Comparison of ENCODE assay signal across 10 mouse cellular contexts in the genomic region with DNA sequence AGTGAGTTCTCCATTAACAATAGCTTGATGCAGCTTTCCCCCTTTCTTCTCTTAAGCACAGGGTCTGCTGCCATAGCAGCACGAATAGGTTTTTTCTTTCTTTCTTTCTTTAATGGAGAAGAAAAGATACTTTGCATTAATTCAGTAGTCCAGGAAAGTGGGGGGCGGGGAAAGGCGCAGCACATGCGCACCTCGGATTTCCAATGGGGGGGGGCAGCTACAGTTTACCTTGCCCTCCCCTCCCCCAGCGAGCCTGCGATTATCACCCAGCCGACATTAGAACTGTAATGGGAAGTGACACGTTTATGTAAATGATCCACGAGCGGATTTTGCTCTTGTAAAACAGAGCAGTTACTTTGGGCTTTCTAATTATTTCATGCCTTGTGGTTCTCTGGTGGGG.
DNase-seq lines count a peak whose midpoint lies in the region; ATAC-seq lines count a peak whose summit lies in the region.
"Had no signal": no experiment of that assay in that cellular context is flagged by ENCODE, and none has a peak within 500 bp of the region (broad histone marks: within the 10 kb centered on the region; RNA-seq: fewer than 3 reads in every experiment).

No protein-coding gene starts in this region.

- no peak for DNase-seq in heart, adult 8-10 months (ENCODE audit: low spot score)
- DNase-seq in right cerebral cortex, postnatal 4 days, result peak; percentile 69
- DNase-seq in right cerebral cortex, postnatal 36 days (ENCODE audit: low spot score in 2 of 2), result no peak
- DNase-seq in adrenal gland, postnatal 4 days (ENCODE audit: low spot score in 2 of 2), result no peak
- no peak for DNase-seq in frontal cortex, postnatal 25 days (ENCODE audit: low spot score in 2 of 2)
- DNase-seq: gastrocnemius, postnatal 10 days had no signal

- H3K4me1 ChIP-seq in heart, embryonic 12.5 days (replicated peaks), result peaks cover 10% of the 10 kb centered on the region; the same call in 1 of the 2 replicates
- peaks cover 17% of the 10 kb centered on the region for H3K4me1 ChIP-seq in hindbrain, embryonic 16.5 days (ENCODE audit: control insufficient read depth, insufficient read depth, low read depth, low read length)
- 0 out of 2 replicates have a peak, but pooled peaks cover 3% of the 10 kb centered on the region for H3K4me1 ChIP-seq in stomach, embryonic 14.5 days (ENCODE audit: control insufficient read depth, insufficient read depth, low read length)

- H3K27me3 ChIP-seq in heart, embryonic 12.5 days (replicated peaks), result no peaks in the 10 kb centered on the region; the same call in 1 of the 2 replicates
- no peaks in the 10 kb centered on the region for H3K27me3 ChIP-seq in hindbrain, embryonic 16.5 days (replicated peaks; ENCODE audit: control insufficient read depth, insufficient read depth, low read length)
- no peaks in the 10 kb centered on the region for H3K27me3 ChIP-seq in stomach, embryonic 14.5 days (ENCODE audit: control insufficient read depth, insufficient read depth, low read length)

- H3K9me3 ChIP-seq in heart, embryonic 12.5 days (replicated peaks), result no peaks in the 10 kb centered on the region
- H3K9me3 ChIP-seq in hindbrain, embryonic 16.5 days (ENCODE audit: control insufficient read depth, low read length), result no peaks in the 10 kb centered on the region
- no peaks in the 10 kb centered on the region for H3K9me3 ChIP-seq in stomach, embryonic 14.5 days (ENCODE audit: control insufficient read depth, low read depth, low read length)

- H3K4me2 ChIP-seq in heart, embryonic 12.5 days, result peak overlapping the region; percentile 12; the same call in 1 of the 2 replicates
- H3K4me2 ChIP-seq in hindbrain, embryonic 16.5 days (ENCODE audit: low read length), result peak overlapping the region; percentile 55
- 0 out of 2 replicates have a peak overlapping the region, but pooled peaks have one; percentile 7 for H3K4me2 ChIP-seq in stomach, embryonic 14.5 days (replicated peaks; ENCODE audit: low read depth, low read length)

- H3K9ac ChIP-seq in heart, embryonic 12.5 days, result no peak overlapping the region
- H3K9ac ChIP-seq in hindbrain, embryonic 16.5 days (ENCODE audit: low read depth, low read length), result no peak overlapping the region
- H3K9ac ChIP-seq in stomach, embryonic 14.5 days (replicated peaks; ENCODE audit: low read depth, low read length), result no peak overlapping the region

- no peak overlapping the region for H3K4me3 ChIP-seq in heart, embryonic 12.5 days
- peak overlapping the region; percentile 28 for H3K4me3 ChIP-seq in hindbrain, embryonic 16.5 days (ENCODE audit: low read length)
- no peak overlapping the region for H3K4me3 ChIP-seq in stomach, embryonic 14.5 days (ENCODE audit: low read depth, low read length)
- H3K4me3 ChIP-seq: myocyte had no signal

- 42% methylated on average over 11 of the region's 11 CpGs for WGBS in heart, embryonic 12.5 days
- WGBS in hindbrain, embryonic 16.5 days, result 15% methylated on average over 11 of the region's 11 CpGs
- 32% methylated on average over 11 of the region's 11 CpGs for WGBS in stomach, embryonic 14.5 days

- no peaks in the 10 kb centered on the region for H3K36me3 ChIP-seq in heart, embryonic 12.5 days
- no peaks in the 10 kb centered on the region for H3K36me3 ChIP-seq in hindbrain, embryonic 16.5 days (ENCODE audit: control insufficient read depth, insufficient read depth, low read length)
- no peaks in the 10 kb centered on the region for H3K36me3 ChIP-seq in stomach, embryonic 14.5 days (ENCODE audit: control insufficient read depth, insufficient read depth, low read length)

- H3K27ac ChIP-seq in heart, embryonic 12.5 days (ENCODE audit: poor library complexity, severe bottlenecking), result no peak overlapping the region
- peak overlapping the region; percentile 66 for H3K27ac ChIP-seq in hindbrain, embryonic 16.5 days (ENCODE audit: low read depth, low read length)
- H3K27ac ChIP-seq in stomach, embryonic 14.5 days (ENCODE audit: low read length), result no peak overlapping the region

- ATAC-seq in heart, embryonic 12.5 days (ENCODE audit: insufficient number of reproducible peaks, low FRiP score), result no peak
- ATAC-seq in hindbrain, embryonic 16.5 days, result peak; percentile 62
- no peak for ATAC-seq in stomach, embryonic 14.5 days (ENCODE audit: insufficient number of reproducible peaks, insufficient read depth, low FRiP score, low read depth)
